Mouse (Mus musculus): ENCODE results near the gene Gtsf1. TPM values are rescaled to one million over a fixed set of nuclear protein-coding genes. Genes with fewer than 3 reads are reported as not detected.
A peak's percentile ranks its signal among the peaks of the same experiment; 100 is the strongest.

Gene Gtsf1
- polyA plus RNA-seq, 1 experiment from 2014 or later = not detected

GRCm38 (mm10) chr15:103357817-103358216, 72.5 kb downstream of the Gtsf1 start:
- no peak overlapping the region for H3K4me3 ChIP-seq (ENCODE audit: low read depth, low read length)
- peaks cover 10% of the 10 kb centered on the region; the same call in 1 of the 2 replicates for H3K4me1 ChIP-seq (ENCODE audit: control insufficient read depth, insufficient read depth, low read length)
- H3K27me3 ChIP-seq (ENCODE audit: control insufficient read depth, insufficient read depth, low read length) = no peaks in the 10 kb centered on the region
- no peak overlapping the region for H3K4me2 ChIP-seq (replicated peaks; ENCODE audit: low read depth, low read length)
- no peak for ATAC-seq (ENCODE audit: insufficient number of reproducible peaks, insufficient read depth, low FRiP score, low read depth)
- no peak overlapping the region for H3K9ac ChIP-seq (replicated peaks; ENCODE audit: low read depth, low read length)
- H3K9me3 ChIP-seq (ENCODE audit: control insufficient read depth, low read depth, low read length) = no peaks in the 10 kb centered on the region
- no peak overlapping the region for H3K27ac ChIP-seq (ENCODE audit: low read length)
- 81% methylated on average over 4 of the region's 4 CpGs for WGBS
- H3K36me3 ChIP-seq (ENCODE audit: control insufficient read depth, insufficient read depth, low read length) = peaks cover 23% of the 10 kb centered on the region

- WGBS = 68% methylated on average over 4 of the region's 4 CpGs
- H3K4me3 ChIP-seq (ENCODE audit: low read depth, low read length) = no peak overlapping the region
- H3K27me3 ChIP-seq (ENCODE audit: control insufficient read depth, insufficient read depth, low read length) = no peaks in the 10 kb centered on the region
- no peak overlapping the region for H3K4me2 ChIP-seq (replicated peaks; ENCODE audit: low read depth, low read length)
- no peak for ATAC-seq (ENCODE audit: insufficient number of reproducible peaks, insufficient read depth, low FRiP score, low read depth)
- no peaks in the 10 kb centered on the region for H3K9me3 ChIP-seq (ENCODE audit: control insufficient read depth, low read depth, low read length)
- no peak overlapping the region for H3K9ac ChIP-seq (replicated peaks; ENCODE audit: low read depth, low read length)
- no peak overlapping the region for H3K27ac ChIP-seq (ENCODE audit: low read length)
- peaks cover 10% of the 10 kb centered on the region; the same call in 1 of the 2 replicates for H3K4me1 ChIP-seq (ENCODE audit: control insufficient read depth, insufficient read depth, low read length)
- H3K36me3 ChIP-seq (ENCODE audit: control insufficient read depth, insufficient read depth, low read length) = peaks cover 36% of the 10 kb centered on the region
These were observed 74.1 kb downstream of the Gtsf1 start for GRCm38 (mm10) chr15:103356130-103356529.

- Histone ChIP-seq H3K9me3 (ENCODE audit: control insufficient read depth, low read depth, low read length) (no peaks in the 10 kb centered on the region), H3K4me2 (replicated peaks; ENCODE audit: low read depth, low read length) (no peak overlapping the region), H3K27ac (ENCODE audit: low read length) (no peak overlapping the region), H3K4me3 (ENCODE audit: low read depth, low read length) (no peak overlapping the region), H3K36me3 (ENCODE audit: control insufficient read depth, insufficient read depth, low read length) (peaks cover 43% of the 10 kb centered on the region), H3K4me1 (ENCODE audit: control insufficient read depth, insufficient read depth, low read length) (peaks cover 10% of the 10 kb centered on the region; the same call in 1 of the 2 replicates), H3K27me3 (ENCODE audit: control insufficient read depth, insufficient read depth, low read length) (no peaks in the 10 kb centered on the region), H3K9ac (replicated peaks; ENCODE audit: low read depth, low read length) (no peak overlapping the region)
- ATAC-seq (ENCODE audit: insufficient number of reproducible peaks, insufficient read depth, low FRiP score, low read depth) = no peak
- WGBS = 86% methylated on average over 4 of the region's 4 CpGs
These were observed 74.8 kb downstream of the Gtsf1 start for GRCm38 (mm10) chr15:103355420-103355819.

GRCm38 (mm10) chr15:103354690-103355089, 75.6 kb downstream of the Gtsf1 start:
- Histone ChIP-seq H3K4me1 (ENCODE audit: control insufficient read depth, insufficient read depth, low read length) (peaks cover 10% of the 10 kb centered on the region; the same call in 1 of the 2 replicates), H3K27ac (ENCODE audit: low read length) (no peak overlapping the region), H3K36me3 (ENCODE audit: control insufficient read depth, insufficient read depth, low read length) (peaks cover 50% of the 10 kb centered on the region), H3K9me3 (ENCODE audit: control insufficient read depth, low read depth, low read length) (no peaks in the 10 kb centered on the region), H3K9ac (replicated peaks; ENCODE audit: low read depth, low read length) (no peak overlapping the region), H3K27me3 (ENCODE audit: control insufficient read depth, insufficient read depth, low read length) (no peaks in the 10 kb centered on the region), H3K4me3 (ENCODE audit: low read depth, low read length) (no peak overlapping the region), H3K4me2 (replicated peaks; ENCODE audit: low read depth, low read length) (no peak overlapping the region)
- no peak for ATAC-seq (ENCODE audit: insufficient number of reproducible peaks, insufficient read depth, low FRiP score, low read depth)
- 85% methylated on average over 2 of the region's 2 CpGs for WGBS

- peaks cover 60% of the 10 kb centered on the region for H3K36me3 ChIP-seq (ENCODE audit: control insufficient read depth, insufficient read depth, low read length)
- no peak overlapping the region for H3K4me2 ChIP-seq (replicated peaks; ENCODE audit: low read depth, low read length)
- no peak for ATAC-seq (ENCODE audit: insufficient number of reproducible peaks, insufficient read depth, low FRiP score, low read depth)
- H3K27me3 ChIP-seq (ENCODE audit: control insufficient read depth, insufficient read depth, low read length) = no peaks in the 10 kb centered on the region
- H3K9ac ChIP-seq (replicated peaks; ENCODE audit: low read depth, low read length) = no peak overlapping the region
- WGBS = 96% methylated on average over 11 of the region's 11 CpGs
- H3K27ac ChIP-seq (ENCODE audit: low read length) = no peak overlapping the region
- no peak overlapping the region for H3K4me3 ChIP-seq (ENCODE audit: low read depth, low read length)
- no peaks in the 10 kb centered on the region for H3K9me3 ChIP-seq (ENCODE audit: control insufficient read depth, low read depth, low read length)
- 0 out of 2 replicates have a peak, but pooled peaks cover 3% of the 10 kb centered on the region for H3K4me1 ChIP-seq (ENCODE audit: control insufficient read depth, insufficient read depth, low read length)
These were observed 76.6 kb downstream of the Gtsf1 start for GRCm38 (mm10) chr15:103353511-103354256.

GRCm38 (mm10) chr15:103352856-103353255, 77.4 kb downstream of the Gtsf1 start:
- ATAC-seq (ENCODE audit: insufficient number of reproducible peaks, insufficient read depth, low FRiP score, low read depth) = peak; percentile 42; the same call in 1 of the 2 replicates
- no peaks in the 10 kb centered on the region for H3K9me3 ChIP-seq (ENCODE audit: control insufficient read depth, low read depth, low read length)
- no peak overlapping the region for H3K27ac ChIP-seq (ENCODE audit: low read length)
- H3K36me3 ChIP-seq (ENCODE audit: control insufficient read depth, insufficient read depth, low read length) = peaks cover 68% of the 10 kb centered on the region
- no peak overlapping the region for H3K4me3 ChIP-seq (ENCODE audit: low read depth, low read length)
- no peak overlapping the region for H3K4me2 ChIP-seq (replicated peaks; ENCODE audit: low read depth, low read length)
- WGBS = 37% methylated on average over 4 of the region's 4 CpGs
- no peak overlapping the region for H3K9ac ChIP-seq (replicated peaks; ENCODE audit: low read depth, low read length)
- H3K27me3 ChIP-seq (ENCODE audit: control insufficient read depth, insufficient read depth, low read length) = no peaks in the 10 kb centered on the region
- H3K4me1 ChIP-seq (ENCODE audit: control insufficient read depth, insufficient read depth, low read length) = no peaks in the 10 kb centered on the region

Other genes with a start within 250 kb of the Gtsf1 start
- 141 and 154 TPM in 2 replicates for gene Cbx5, start 190.7 kb downstream of the Gtsf1 start, polyA plus RNA-seq (2014; fragmentation: Nextera tagmentation; extraction: Ambion mirVana)
- gene Hnrnpa1, start 190.0 kb downstream of the Gtsf1 start, polyA plus RNA-seq (2014; fragmentation: Nextera tagmentation; extraction: Ambion mirVana) = 852 and 906 TPM in 2 replicates
- 1.9 and 2.0 TPM in 2 replicates for gene Nfe2, start 172.1 kb downstream of the Gtsf1 start, polyA plus RNA-seq (2014; fragmentation: Nextera tagmentation; extraction: Ambion mirVana)
- 281 and 289 TPM in 2 replicates for gene Copz1, start 157.8 kb downstream of the Gtsf1 start, polyA plus RNA-seq (2014; fragmentation: Nextera tagmentation; extraction: Ambion mirVana)
- 0.24 and 0.46 TPM in 2 replicates for gene Gpr84, start 119.9 kb downstream of the Gtsf1 start, polyA plus RNA-seq (2014; fragmentation: Nextera tagmentation; extraction: Ambion mirVana)
- 11.1 and 11.7 TPM in 2 replicates for gene Zfp385a, start 90.4 kb downstream of the Gtsf1 start, polyA plus RNA-seq (2014; fragmentation: Nextera tagmentation; extraction: Ambion mirVana)
- 67.5 and 71.2 TPM in 2 replicates for gene Itga5, start 63.7 kb downstream of the Gtsf1 start, polyA plus RNA-seq (2014; fragmentation: Nextera tagmentation; extraction: Ambion mirVana)
- not detected in 2 replicates for gene Gtsf2, start 18.0 kb upstream of the Gtsf1 start, polyA plus RNA-seq (2014; fragmentation: Nextera tagmentation; extraction: Ambion mirVana)
- gene Nckap1l, start 23.3 kb upstream of the Gtsf1 start, polyA plus RNA-seq (2014; fragmentation: Nextera tagmentation; extraction: Ambion mirVana) = 3.1 and 3.2 TPM in 2 replicates
- 15.4 and 15.8 TPM in 2 replicates for gene Pde1b, start 72.6 kb upstream of the Gtsf1 start, polyA plus RNA-seq (2014; fragmentation: Nextera tagmentation; extraction: Ambion mirVana)
- 12.9 and 17.4 TPM in 2 replicates for gene Ppp1r1a, start 107.5 kb upstream of the Gtsf1 start, polyA plus RNA-seq (2014; fragmentation: Nextera tagmentation; extraction: Ambion mirVana)
- gene Glycam1, start 134.6 kb upstream of the Gtsf1 start, polyA plus RNA-seq (2014; fragmentation: Nextera tagmentation; extraction: Ambion mirVana) = not detected in 2 replicates

Data from stomach, embryonic 14.5 days (tissue).